Mouse (Mus musculus) spleen, postnatal 4 days (tissue): ENCODE results near the gene Fastkd1.
"Not testable (repeated sequence)": the region's sequence is repeated elsewhere in the genome, so short reads cannot be mapped to it uniquely, and the experiment has no call there.

ENCODE experiments used
- DNase-seq, 2 experiments: peaks; one replicate each; pipeline ENCODE4 v3.0.0; 2022; ENCODE audit warnings: low spot score in 2 of 2

The Fastkd1 gene

DNA sequence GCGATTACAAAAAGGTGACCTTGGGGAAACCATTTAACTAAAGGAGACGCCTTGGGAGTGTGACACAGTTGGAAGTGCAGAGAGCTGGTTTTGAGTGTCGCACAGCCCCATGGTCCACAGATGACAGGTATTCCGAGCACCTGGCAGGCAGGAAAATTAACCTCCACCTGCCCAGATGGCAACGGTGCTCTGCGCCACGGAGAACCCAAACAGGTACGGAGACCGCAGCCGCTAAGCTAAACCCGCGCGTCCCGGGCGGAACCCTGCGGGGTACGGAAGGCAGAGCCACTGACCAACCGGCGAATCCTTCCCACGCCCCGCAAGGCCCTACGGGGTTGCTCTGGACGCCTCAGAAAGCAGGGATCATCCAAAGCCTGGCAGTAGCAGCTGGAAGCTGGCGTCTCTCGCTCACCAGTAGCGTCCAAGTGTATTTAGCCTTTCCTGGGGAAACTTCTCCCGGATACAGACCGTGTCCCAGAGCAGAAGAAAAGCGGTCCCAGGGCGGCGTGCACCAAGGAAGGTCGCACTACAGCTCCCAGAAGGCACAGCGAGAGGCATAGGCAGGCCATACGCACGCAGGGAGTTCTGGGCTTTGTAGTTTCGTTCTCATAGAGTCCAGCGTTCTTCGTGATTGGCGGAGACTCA lies at the start of gene Fastkd1:
Gene Fastkd1, minus strand, starts transcription at position 536 of the 645 bp plus-strand sequence.
- DNase-seq: peak; percentile 78 to 85

DNA sequence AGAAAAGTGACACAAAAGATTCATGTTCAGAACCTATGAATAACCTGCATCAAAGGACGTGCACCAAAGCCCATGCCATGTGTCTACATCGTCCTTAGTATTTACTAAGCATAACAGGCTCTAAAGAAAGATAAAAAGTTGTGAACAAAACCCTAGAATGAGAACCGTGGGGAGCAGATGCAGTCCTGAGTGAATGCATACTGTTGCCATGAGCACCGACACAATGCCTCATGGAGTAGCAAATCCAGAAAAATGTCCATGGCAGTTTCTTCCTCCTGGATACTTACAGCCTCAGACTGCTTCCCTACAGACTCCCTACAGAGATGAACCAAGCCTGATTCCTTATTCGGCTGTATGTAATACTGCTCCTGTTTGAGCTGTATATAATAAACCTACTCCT lies 47.7 kb upstream of the Fastkd1 start:
- no peak for DNase-seq

GRCm38 (mm10) chr2:69745091-69745490 lies 31.8 kb upstream of the Fastkd1 start:
- DNase-seq: no peak

DNA sequence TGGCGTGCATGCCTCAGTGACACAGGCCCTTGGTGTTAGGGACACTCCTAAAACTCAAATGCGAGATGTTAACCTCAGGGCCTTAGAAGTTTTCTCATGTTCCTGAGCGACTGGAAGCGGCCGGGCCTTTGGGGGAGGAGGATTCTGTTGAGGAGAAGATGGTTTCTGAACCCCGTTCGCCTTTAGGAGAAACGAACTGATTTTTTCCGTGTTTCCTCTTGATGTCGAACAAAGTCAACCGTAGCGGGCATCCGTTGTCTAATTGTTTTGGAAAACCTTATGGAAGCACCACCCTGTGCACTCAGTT lies 10.2 kb upstream of the Fastkd1 start:
- DNase-seq: no peak

DNA sequence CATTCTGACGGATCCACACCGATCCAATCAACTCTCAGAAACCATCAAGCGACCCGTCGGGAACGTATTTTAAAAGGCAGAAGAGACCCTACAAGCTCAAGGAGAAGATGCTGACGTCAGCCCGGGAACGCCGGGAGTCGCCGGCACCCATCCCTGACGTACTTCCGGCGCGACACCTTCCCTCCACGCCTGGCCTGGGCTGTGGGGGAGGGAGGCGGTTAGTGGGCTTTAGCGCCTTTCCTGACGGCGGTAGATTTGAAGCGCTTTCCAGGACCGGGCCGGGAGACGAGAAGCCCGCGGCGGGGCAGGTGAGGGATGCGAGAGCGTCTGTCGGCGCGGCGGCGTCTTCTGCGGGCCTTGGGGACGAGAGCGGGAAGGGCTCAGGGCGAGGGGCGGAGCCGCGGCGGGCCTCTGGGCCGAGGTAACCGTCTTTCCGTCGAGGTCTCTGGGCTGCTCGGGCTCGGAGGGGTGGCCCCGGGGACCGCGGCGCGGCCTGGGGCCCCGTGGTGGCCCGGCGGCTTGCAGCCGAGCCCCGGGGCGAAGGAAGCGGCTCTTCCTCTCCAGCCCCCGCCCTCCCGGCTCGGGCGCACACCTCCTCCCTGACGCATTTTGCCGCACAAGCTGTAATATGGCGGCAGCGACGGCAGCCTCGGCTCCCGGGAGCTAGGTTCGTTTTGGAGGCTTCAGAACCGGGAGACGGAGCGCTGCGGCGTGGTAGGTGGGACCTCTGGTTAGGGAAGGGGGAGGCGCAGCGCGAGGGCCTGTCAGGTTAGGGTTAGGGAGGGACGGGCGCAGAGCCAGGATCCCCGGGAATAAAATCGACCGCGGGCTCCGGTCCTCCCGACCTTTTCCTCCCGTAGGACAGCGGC lies 9.6 kb upstream of the Fastkd1 start:
- DNase-seq: peak; percentile 84 to 93

DNA sequence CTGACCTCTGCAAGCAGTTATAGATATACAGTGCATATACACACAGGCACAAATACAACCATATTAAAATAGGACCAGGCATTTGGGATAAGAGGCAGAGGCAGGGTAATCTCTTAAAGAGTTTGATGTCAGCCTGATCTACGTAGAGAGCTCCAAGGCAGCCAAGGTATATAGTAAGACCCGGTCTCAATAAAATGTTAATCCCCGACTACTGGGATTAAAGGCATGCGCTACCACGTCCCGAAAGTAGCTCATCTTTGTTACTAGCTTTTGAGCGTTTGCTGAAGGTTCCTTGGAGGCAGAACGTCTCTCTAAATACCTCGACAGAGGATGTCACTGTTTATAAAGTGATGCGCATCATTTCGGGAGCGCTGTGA lies 8.9 kb upstream of the Fastkd1 start, which contains the start of gene Ppig:
Gene Ppig, plus strand, starts transcription at position 273 of the 377 bp plus-strand sequence.
- DNase-seq: no peak

DNA sequence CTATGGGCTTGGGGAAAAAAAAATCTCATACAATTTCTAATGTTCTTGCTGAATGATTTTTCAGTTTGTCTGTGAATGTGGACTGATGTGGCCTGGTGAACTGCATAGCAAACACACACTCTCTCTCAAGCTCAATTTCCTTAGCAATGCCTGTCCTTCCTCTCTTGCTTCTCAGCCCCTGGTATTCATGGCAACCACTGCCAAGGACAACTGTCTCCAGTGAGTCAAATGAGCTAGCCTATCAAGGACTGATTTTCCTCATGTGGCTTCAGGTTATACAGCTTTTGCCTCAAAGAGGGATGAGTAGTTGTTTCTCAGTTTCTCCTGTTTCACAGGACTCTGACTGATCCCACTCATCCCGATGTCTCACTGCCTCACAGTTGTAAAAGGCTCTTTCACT lies 5.8 kb upstream of the Fastkd1 start:
- DNase-seq: peak in 1 of 2 experiments; percentile 24

- DNase-seq: no peak
Measured at GRCm38 (mm10) chr2:69716483-69716882, 3.2 kb upstream of the Fastkd1 start.

- no peak for DNase-seq
Measured at GRCm38 (mm10) chr2:69714126-69714525, 810 bp upstream of the Fastkd1 start.

- DNase-seq: no peak
Measured at GRCm38 (mm10) chr2:69713626-69714014, 304 bp upstream of the Fastkd1 start.

- DNase-seq: peak in 1 of 2 experiments; percentile 45
Measured at GRCm38 (mm10) chr2:69712171-69712570, 1.1 kb downstream of the Fastkd1 start.

- no peak for DNase-seq
Measured at GRCm38 (mm10) chr2:69700446-69700845, 12.9 kb downstream of the Fastkd1 start.

DNA sequence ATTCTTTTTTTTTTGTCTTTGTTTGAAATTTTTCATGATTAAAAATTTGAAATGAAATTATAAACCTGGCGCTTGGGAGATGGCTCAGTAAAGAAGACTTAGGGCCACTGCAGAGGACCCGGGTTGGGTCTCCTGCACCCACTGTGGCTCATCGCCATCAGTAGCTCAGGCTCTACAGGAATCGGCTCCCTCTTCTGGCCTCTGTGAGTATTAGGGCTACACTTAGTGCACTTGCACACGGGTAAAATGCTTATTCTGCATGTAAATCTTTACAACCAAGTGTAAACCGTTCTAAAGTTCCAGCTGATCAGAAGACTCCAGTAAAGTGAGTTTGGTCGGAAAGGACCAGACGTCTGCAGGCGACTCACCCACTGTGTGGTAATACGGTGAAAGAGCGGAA lies 19.8 kb downstream of the Fastkd1 start:
- no peak for DNase-seq

DNA sequence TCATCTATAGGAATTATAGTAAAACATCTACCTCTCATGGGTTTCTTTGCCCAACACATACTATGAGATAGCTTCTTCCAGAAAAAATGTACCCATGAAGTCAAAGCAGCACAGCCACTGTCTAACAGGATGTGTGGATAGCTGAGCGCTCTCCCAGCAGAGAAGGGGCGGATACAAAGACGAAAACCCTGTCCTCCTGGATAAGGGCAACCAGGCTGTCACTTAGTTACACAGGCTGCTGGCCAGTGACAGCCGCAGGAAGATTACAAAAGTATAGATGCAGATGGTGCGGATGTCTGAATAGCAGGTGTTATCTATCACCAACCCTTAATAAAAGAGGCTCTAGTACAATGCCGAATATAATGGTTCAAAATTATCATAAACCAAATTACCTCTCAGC lies 22.5 kb downstream of the Fastkd1 start:
- no peak for DNase-seq

- no peak for DNase-seq
Measured at GRCm38 (mm10) chr2:69690214-69690613, 23.1 kb downstream of the Fastkd1 start.

GRCm38 (mm10) chr2:69684488-69684887 lies 28.8 kb downstream of the Fastkd1 start:
- no peak for DNase-seq

GRCm38 (mm10) chr2:69683036-69683805 lies 30.1 kb downstream of the Fastkd1 start:
- DNase-seq: no peak

DNA sequence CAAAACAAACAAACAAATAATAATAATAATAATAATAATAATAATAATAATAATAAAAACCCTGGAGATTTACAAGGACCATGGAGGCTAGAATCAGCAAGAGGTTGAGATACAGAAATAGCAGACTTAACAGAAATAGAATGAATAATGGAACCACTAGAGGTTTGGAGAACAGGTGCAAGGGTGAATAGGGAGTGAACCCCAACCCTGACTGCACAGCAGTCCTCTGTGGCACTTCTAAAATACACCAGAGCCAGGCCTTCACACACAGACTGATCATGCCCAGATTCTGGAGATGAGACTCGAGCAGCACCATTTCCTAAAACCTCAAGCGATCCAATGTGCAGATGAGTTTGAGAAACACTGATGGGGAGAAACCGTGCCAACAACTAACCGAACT lies 31.4 kb downstream of the Fastkd1 start:
- DNase-seq: no peak

GRCm38 (mm10) chr2:69679990-69680389 lies 33.3 kb downstream of the Fastkd1 start:
- peak; percentile 25 to 68 for DNase-seq

GRCm38 (mm10) chr2:69677215-69677614 lies 36.1 kb downstream of the Fastkd1 start:
- not testable (repeated sequence) for DNase-seq

GRCm38 (mm10) chr2:69676713-69677112 lies 36.6 kb downstream of the Fastkd1 start:
- no peak for DNase-seq

GRCm38 (mm10) chr2:69675266-69675665 lies 38.0 kb downstream of the Fastkd1 start:
- no peak for DNase-seq
